Mouse (Mus musculus): ENCODE measurements at regions not wholly inside any gene's neighbourhood (a gene's known extent, or its start where the extent isn't known, plus 50 kb on each side); places are given as distances from the start of the nearest gene placed in this dataset.

DNA sequence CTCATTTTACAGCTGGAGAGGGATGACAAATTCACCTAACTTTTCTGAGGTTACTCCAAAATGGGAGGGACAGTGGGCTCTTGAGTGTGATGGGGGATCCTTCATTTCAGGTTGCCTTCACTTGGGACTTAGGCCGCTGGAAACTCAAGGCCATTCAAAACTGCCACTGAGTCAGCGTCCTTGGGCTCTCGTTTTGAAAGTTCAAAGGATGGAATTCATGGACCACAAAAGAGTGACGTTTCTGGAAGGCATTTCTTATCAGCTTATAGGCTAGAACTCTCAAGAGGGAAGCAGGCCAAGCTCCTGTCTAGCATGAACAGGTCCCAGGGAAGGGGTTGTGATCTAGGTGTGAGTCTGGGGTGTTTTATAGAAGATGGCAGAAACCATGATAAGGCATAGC is 233.3 kb downstream of the Csl start:
- TF ChIP-seq TAL1 (IDR thresholded peaks at IDR 0.05; ENCODE audit: low read length) (no peak), GATA1 (IDR thresholded peaks at IDR 0.05; ENCODE audit: low read length) (no peak)
- Histone ChIP-seq H3K4me1 (ENCODE audit: control insufficient read depth) (no peaks in the 10 kb centered on the region), H3K36me3 (ENCODE audit: control insufficient read depth) (no peaks in the 10 kb centered on the region), H3K27me3 (ENCODE audit: control insufficient read depth) (no peaks in the 10 kb centered on the region), H3K9me3 (ENCODE audit: control insufficient read depth, low read length) (peaks cover 7% of the 10 kb centered on the region; the same call in 1 of the 2 replicates), H3K4me3 (replicated peaks) (no peak overlapping the region)

DNA sequence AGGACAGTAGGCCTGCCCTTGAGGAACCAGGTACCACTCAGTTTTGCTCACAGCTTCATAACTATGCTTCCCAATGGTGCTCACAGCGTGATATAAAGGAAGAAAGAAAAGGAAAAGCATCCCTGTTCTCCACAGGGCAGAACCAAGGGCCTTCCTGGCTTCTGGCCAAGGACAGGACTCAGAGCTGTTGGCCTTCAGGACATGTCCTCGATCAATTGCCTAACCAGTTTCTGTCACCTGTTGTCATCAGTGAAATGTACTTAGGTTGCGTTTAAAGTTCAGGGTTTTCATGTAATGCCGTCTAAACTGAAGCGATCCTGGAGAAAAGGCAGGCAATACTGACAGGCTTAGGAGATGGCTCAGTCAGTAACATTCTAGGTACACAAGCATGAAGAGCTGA is 232.9 kb downstream of the Csl start:
- H3K4me3 ChIP-seq (replicated peaks): no peak overlapping the region
- H3K27me3 ChIP-seq (ENCODE audit: control insufficient read depth): no peaks in the 10 kb centered on the region
- H3K36me3 ChIP-seq (ENCODE audit: control insufficient read depth): no peaks in the 10 kb centered on the region
- peaks cover 7% of the 10 kb centered on the region; the same call in 1 of the 2 replicates for H3K9me3 ChIP-seq (ENCODE audit: control insufficient read depth, low read length)
- no peaks in the 10 kb centered on the region for H3K4me1 ChIP-seq (ENCODE audit: control insufficient read depth)
- TF ChIP-seq TAL1 (IDR thresholded peaks at IDR 0.05; ENCODE audit: low read length) (no peak), GATA1 (IDR thresholded peaks at IDR 0.05; ENCODE audit: low read length) (no peak)

DNA sequence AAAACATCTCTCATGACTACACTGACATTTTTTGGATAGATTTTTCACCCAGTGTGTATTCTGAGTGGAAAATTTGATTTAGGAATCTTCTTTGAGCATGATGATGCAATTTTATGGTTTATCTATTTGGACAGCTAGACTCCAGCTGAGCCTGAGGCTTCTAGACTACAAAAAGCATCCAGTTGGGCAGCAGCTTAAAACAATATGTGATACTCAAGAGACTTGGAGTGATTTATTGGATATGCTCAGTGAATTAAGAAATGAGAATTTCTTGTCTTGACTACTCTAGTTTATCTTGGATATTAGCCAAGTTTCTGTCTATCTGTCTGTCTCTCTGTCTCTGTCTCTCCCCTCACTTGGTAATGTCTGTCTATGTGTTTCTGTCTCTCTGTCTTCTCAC is 228.4 kb downstream of the Csl start:
- no peak for TF ChIP-seq GATA1 (IDR thresholded peaks at IDR 0.05; ENCODE audit: low read length)
- no peak for TF ChIP-seq TAL1 (IDR thresholded peaks at IDR 0.05; ENCODE audit: low read length)
- Histone ChIP-seq H3K4me1 (ENCODE audit: control insufficient read depth) (no peaks in the 10 kb centered on the region), H3K4me3 (replicated peaks) (no peak overlapping the region), H3K9me3 (ENCODE audit: control insufficient read depth, low read length) (no peaks in the 10 kb centered on the region), H3K36me3 (ENCODE audit: control insufficient read depth) (no peaks in the 10 kb centered on the region), H3K27me3 (ENCODE audit: control insufficient read depth) (no peaks in the 10 kb centered on the region)

DNA sequence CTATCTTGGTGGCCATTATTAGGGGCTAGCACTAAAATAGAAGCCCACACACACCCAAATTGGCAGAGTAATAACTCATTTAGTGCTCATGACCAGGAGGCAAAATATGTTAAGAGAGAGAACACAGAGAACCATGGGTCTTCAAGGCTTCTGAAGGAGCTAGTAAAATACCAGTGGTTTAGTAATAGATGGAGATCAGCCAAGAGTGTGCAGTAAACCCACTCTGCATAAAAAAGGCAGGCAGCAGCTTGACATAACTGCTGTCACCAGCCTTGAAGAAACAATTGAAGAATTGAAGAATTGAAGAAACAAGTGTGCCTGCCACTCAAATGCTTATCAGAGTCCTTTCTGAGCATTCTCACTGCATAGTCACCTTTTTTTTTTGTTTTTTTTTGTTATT is 227.9 kb downstream of the Csl start:
- TF ChIP-seq TAL1 (IDR thresholded peaks at IDR 0.05; ENCODE audit: low read length) (no peak), GATA1 (IDR thresholded peaks at IDR 0.05; ENCODE audit: low read length) (no peak)
- H3K9me3 ChIP-seq (ENCODE audit: control insufficient read depth, low read length): no peaks in the 10 kb centered on the region
- H3K4me3 ChIP-seq (replicated peaks): no peak overlapping the region
- no peaks in the 10 kb centered on the region for H3K36me3 ChIP-seq (ENCODE audit: control insufficient read depth)
- H3K4me1 ChIP-seq (ENCODE audit: control insufficient read depth): no peaks in the 10 kb centered on the region
- no peaks in the 10 kb centered on the region for H3K27me3 ChIP-seq (ENCODE audit: control insufficient read depth)

DNA sequence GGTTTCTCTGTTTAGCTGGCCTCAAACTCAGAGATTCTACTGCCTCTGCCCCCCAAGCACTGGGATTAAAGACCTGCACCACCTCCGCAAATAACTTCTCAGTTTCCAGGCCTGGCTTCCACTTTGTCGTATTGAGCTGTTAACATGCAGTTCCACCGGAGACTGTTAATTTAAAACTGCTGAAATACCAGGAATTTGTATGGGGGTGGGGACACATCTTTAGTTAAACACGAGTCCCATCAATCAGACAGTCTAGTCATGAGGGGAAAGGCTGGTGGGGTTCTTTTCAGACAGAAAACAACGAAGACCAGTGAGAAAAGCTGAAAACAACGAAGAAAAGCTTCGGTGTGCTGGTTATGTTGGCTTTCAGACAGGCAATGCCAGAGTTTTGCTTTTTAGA is 227.5 kb downstream of the Csl start:
- Histone ChIP-seq H3K9me3 (ENCODE audit: control insufficient read depth, low read length) (no peaks in the 10 kb centered on the region), H3K27me3 (ENCODE audit: control insufficient read depth) (no peaks in the 10 kb centered on the region), H3K4me3 (replicated peaks) (no peak overlapping the region), H3K4me1 (ENCODE audit: control insufficient read depth) (no peaks in the 10 kb centered on the region), H3K36me3 (ENCODE audit: control insufficient read depth) (no peaks in the 10 kb centered on the region)
- TF ChIP-seq TAL1 (IDR thresholded peaks at IDR 0.05; ENCODE audit: low read length) (no peak), GATA1 (IDR thresholded peaks at IDR 0.05; ENCODE audit: low read length) (no peak)

DNA sequence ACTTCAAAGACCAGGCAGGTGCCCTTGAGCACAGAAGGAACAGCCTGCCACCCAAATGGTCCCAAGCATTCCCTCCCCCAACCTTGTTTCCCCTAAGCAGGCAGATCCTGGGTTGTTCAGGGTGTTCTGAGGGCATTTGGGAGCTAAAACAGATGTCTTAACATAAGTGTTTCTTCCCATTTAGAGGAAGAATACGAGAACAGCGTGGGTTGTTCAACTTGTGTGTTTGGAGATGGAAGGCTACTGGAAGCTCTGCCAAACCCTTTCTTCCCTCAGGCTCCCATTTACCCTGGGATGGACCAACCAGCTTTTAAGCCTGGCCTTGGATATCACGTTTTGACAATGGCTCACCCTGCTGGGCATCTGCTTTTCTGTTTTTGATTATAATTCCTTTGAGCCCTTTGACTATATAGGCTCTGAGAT is 226.8 kb downstream of the Csl start:
- H3K27me3 ChIP-seq (ENCODE audit: control insufficient read depth): no peaks in the 10 kb centered on the region
- H3K4me1 ChIP-seq (ENCODE audit: control insufficient read depth): no peaks in the 10 kb centered on the region
- H3K9me3 ChIP-seq (ENCODE audit: control insufficient read depth, low read length): peaks cover 3% of the 10 kb centered on the region; the same call in 1 of the 2 replicates
- no peak for TF ChIP-seq GATA1 (IDR thresholded peaks at IDR 0.05; ENCODE audit: low read length)
- no peak for TF ChIP-seq TAL1 (IDR thresholded peaks at IDR 0.05; ENCODE audit: low read length)
- no peaks in the 10 kb centered on the region for H3K36me3 ChIP-seq (ENCODE audit: control insufficient read depth)
- H3K4me3 ChIP-seq (replicated peaks): no peak overlapping the region

DNA sequence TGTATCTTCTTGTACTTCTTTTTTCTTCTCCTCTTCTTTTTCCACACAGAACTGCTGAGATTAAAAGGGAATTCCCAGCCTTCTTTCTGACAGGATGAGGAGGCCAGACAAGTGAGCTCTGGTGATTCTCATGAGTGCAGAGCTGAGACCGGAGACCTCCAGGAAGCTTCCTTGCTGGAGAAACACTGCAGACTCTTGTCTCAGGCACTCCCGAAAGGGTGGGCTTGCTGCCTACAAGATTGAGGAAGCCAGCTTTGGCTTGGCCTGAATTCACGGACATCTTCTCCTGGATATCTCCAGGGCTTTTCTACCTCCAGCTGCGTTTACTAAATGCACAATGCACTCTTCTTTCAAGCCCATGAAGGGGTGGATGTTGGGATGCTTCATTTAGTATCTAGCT is 226.0 kb downstream of the Csl start:
- TF ChIP-seq GATA1 (IDR thresholded peaks at IDR 0.05; ENCODE audit: low read length) (no peak), TAL1 (IDR thresholded peaks at IDR 0.05; ENCODE audit: low read length) (no peak)
- Histone ChIP-seq H3K27me3 (ENCODE audit: control insufficient read depth) (no peaks in the 10 kb centered on the region), H3K9me3 (ENCODE audit: control insufficient read depth, low read length) (peaks cover 6% of the 10 kb centered on the region; the same call in 1 of the 2 replicates), H3K4me1 (ENCODE audit: control insufficient read depth) (no peaks in the 10 kb centered on the region), H3K36me3 (ENCODE audit: control insufficient read depth) (no peaks in the 10 kb centered on the region), H3K4me3 (replicated peaks) (no peak overlapping the region)

DNA sequence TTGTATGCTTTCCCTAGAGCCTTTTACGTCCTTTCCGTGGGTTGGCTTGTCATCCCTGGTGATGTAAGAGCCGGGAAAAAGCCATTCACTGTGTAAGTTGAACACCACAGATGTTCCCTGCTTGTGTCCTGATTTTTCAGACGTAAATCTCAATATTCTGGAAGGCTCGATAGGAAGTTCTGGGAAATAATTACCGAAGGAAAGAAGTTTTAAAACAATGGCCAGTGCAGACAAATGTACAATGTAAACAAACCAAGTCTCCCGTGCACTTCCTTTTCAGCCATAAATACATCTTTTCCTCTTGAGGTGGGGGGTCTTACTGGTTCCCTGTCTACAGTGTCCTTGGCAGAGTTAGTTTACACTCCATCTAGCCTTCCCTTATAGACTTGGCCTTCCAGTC is 225.2 kb downstream of the Csl start:
- no peak overlapping the region for H3K4me3 ChIP-seq (replicated peaks)
- peaks cover 6% of the 10 kb centered on the region; the same call in 1 of the 2 replicates for H3K9me3 ChIP-seq (ENCODE audit: control insufficient read depth, low read length)
- no peak for TF ChIP-seq GATA1 (IDR thresholded peaks at IDR 0.05; ENCODE audit: low read length)
- no peak for TF ChIP-seq TAL1 (IDR thresholded peaks at IDR 0.05; ENCODE audit: low read length)
- H3K4me1 ChIP-seq (ENCODE audit: control insufficient read depth): no peaks in the 10 kb centered on the region
- no peaks in the 10 kb centered on the region for H3K27me3 ChIP-seq (ENCODE audit: control insufficient read depth)
- H3K36me3 ChIP-seq (ENCODE audit: control insufficient read depth): no peaks in the 10 kb centered on the region

DNA sequence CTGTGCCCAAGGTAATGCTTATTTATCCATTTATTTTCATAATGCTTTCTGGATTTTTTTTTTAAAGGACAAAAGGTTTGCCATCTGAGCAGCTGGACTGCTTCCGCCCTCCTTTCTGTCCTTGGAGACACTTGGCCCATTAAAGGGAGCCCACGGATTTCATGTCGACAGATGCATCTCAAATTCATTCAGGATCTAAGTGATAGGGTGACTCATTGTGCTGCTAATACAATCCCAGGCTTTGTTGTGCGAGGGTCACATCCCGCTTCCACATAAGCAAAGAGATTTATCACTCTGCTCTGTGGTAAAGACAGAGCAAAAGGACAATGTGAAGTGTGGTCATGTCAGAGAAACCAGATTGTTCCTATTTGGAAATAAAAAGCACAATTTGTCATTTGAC is 220.8 kb downstream of the Csl start:
- TF ChIP-seq GATA1 (IDR thresholded peaks at IDR 0.05; ENCODE audit: low read length) (no peak), TAL1 (IDR thresholded peaks at IDR 0.05; ENCODE audit: low read length) (no peak)
- H3K36me3 ChIP-seq (ENCODE audit: control insufficient read depth): no peaks in the 10 kb centered on the region

DNA sequence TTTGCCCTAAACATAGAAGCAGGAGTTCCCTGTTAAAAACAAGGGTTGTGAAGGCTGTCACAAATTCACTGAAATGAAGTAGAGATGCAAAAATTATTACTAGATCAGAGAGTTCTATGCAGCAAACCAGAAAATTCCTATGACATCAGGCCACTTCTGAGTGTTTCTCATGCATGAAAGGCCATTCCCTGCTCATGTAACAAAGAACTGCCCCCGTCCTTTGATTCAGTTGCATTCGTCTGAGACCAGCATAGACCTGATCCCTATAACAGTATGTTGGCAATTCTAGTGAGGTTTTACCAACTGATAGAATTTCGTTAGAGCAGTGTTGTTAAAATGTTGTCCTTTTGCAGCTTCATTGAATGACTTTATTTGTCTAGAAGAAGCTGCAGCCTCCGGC is 207.1 kb downstream of the Csl start:
- Histone ChIP-seq H3K27me3 (ENCODE audit: control insufficient read depth) (no peaks in the 10 kb centered on the region), H3K36me3 (ENCODE audit: control insufficient read depth) (no peaks in the 10 kb centered on the region), H3K9me3 (ENCODE audit: control insufficient read depth, low read length) (0 out of 2 replicates have a peak, but pooled peaks cover 2% of the 10 kb centered on the region), H3K4me3 (replicated peaks) (no peak overlapping the region), H3K4me1 (ENCODE audit: control insufficient read depth) (no peaks in the 10 kb centered on the region)
- TF ChIP-seq TAL1 (IDR thresholded peaks at IDR 0.05; ENCODE audit: low read length): no peak
- TF ChIP-seq GATA1 (IDR thresholded peaks at IDR 0.05; ENCODE audit: low read length): no peak

More for the DNA sequence above, 220.8 kb downstream of the Csl start:
- H3K4me3 ChIP-seq (replicated peaks): no peak overlapping the region
- H3K4me1 ChIP-seq (ENCODE audit: control insufficient read depth): no peaks in the 10 kb centered on the region
- H3K27me3 ChIP-seq (ENCODE audit: control insufficient read depth): no peaks in the 10 kb centered on the region
- peaks cover 6% of the 10 kb centered on the region; the same call in 1 of the 2 replicates for H3K9me3 ChIP-seq (ENCODE audit: control insufficient read depth, low read length)
